Mouse (Mus musculus) intestine, embryonic 14.5 days (tissue): ENCODE measurements around the gene Siglecg. TPM values are rescaled to one million over a fixed set of nuclear protein-coding genes. Genes with fewer than 3 reads are reported as not detected.
A peak's percentile ranks its signal among the peaks of the same experiment; 100 is the strongest.

ENCODE experiments used
- ATAC-seq: fragments of 200-750 bp; cut with Nextera tagmentation; replicated peaks from 2 replicates; pipeline ENCODE4 v1.8.0; 2017; ENCODE audit warnings: low read depth, moderate number of reproducible peaks, moderate TSS enrichment, moderate library complexity; ENCODE audit not compliant: low FRiP score, low TSS enrichment
- DNase-seq: peaks from one replicate; pipeline ENCODE4 v3.0.0-alpha.2; 2018; ENCODE audit warnings: low spot score
- H3K27ac ChIP-seq: fragments of 300-500 bp; sonication (generic); 2 replicates; pipeline ENCODE4 v1.5.1; 2014; ENCODE audit warnings: low read depth, mild to moderate bottlenecking, control low read depth
- H3K27me3 ChIP-seq: fragments of 300-500 bp; sonication (generic); replicated peaks from 2 replicates; pipeline ENCODE4 v1.6.1; 2014; ENCODE audit warnings: low read length, control low read depth; ENCODE audit not compliant: control insufficient read depth, insufficient read depth
- H3K36me3 ChIP-seq: fragments of 300-500 bp; sonication (generic); 2 replicates; pipeline ENCODE4 v1.6.1; 2014; ENCODE audit warnings: low read length, control low read depth; ENCODE audit not compliant: control insufficient read depth, insufficient read depth
- H3K4me1 ChIP-seq: fragments of 300-500 bp; sonication (generic); replicated peaks from 2 replicates; pipeline ENCODE4 v1.6.1; 2014; ENCODE audit warnings: low read length, control low read depth, mixed read lengths; ENCODE audit not compliant: control insufficient read depth, insufficient read depth
- H3K4me2 ChIP-seq: fragments of 300-500 bp; sonication (generic); 2 replicates; pipeline ENCODE4 v1.6.1; 2014; ENCODE audit warnings: low read length
- H3K4me3 ChIP-seq: fragments of 300-500 bp; sonication (generic); 2 replicates; pipeline ENCODE4 v1.5.1; 2014; ENCODE audit warnings: low read depth, low read length, control low read depth, mixed read lengths
- H3K9ac ChIP-seq: fragments of 300-500 bp; sonication (generic); 2 replicates; pipeline ENCODE4 v1.6.1; 2014; ENCODE audit warnings: mild to moderate bottlenecking, low read length
- H3K9me3 ChIP-seq: fragments of 300-500 bp; sonication (generic); 2 replicates; pipeline ENCODE4 v1.6.1; 2016; ENCODE audit warnings: low read length, control low read depth; ENCODE audit not compliant: control insufficient read depth
- WGBS: fragments of 180-500 bp; shearing (Covaris S2); extraction: QIAGEN DNeasy Blood & Tissue Kit; methylation state at CpG from one replicate; pipeline ENCODE4 v1.1.7; 2014; 5-methylcytosine and 5-hydroxymethylcytosine counted together
- microRNA-seq: library from miRNA; unstranded; fragments of <30 nt; microRNA quantifications from one replicate; pipeline ENCODE4, GENCODE M21; 2016
- polyA plus RNA-seq: library from polyadenylated mRNA; unstranded; fragments of >200 nt; fragmentation: Nextera tagmentation; extraction: Ambion mirVana; gene quantifications from 2 replicates; pipeline ENCODE4 v1.2.1, GENCODE M21; 2014

The Siglecg gene
- polyA plus RNA-seq, 1 experiment from 2014 or later = 0.31 TPM

DNA sequence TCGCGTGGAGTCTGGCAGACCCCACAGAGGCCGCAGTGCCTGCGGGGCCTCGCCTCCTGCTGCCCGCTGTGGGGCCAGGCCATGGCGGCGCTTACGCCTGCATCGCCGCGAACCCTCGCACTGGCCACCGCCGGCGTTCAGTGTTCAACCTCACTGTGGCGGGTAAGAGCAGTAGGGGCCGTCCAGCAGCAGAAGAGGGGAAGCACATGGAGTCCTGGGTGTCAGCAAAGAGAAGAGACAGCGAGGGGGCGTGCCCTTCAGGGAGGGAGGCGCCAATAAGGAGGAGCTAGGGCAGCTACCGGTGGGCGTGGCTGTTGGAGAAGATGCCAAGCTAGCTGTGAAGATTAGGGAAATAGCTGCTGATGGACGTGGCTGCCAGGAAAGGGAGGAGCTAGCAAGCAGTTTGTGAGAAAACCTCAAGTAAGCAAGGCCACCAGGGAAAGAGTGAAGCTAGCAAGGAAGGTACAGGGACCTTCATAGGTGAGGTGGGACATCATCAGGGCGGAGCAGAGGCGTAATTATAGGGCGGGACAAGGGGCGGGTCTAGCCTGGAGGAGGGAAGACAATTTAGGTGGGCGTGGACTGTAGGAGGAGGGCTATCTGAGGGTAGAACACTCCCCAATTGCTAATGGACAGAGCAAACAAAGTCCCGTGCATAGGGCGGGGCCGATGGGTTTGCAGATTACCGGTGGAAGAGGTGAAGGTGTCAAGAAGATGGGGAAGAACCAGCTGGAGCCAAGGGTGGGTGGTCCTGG is 57.5 kb downstream of the Siglecg start:
- H3K9me3 ChIP-seq = no peaks in the 10 kb centered on the region
- H3K9ac ChIP-seq = peak overlapping the region; percentile 42
- H3K27me3 ChIP-seq = no peaks in the 10 kb centered on the region
- H3K36me3 ChIP-seq = no peaks in the 10 kb centered on the region
- peaks cover 4% of the 10 kb centered on the region; the same call in 1 of the 2 replicates for H3K4me1 ChIP-seq
- under 1% methylated on average over 33 of the region's 33 CpGs for whole genome bisulfite sequencing
- peak overlapping the region; percentile 39 for H3K4me3 ChIP-seq
- DNase-seq (peak; percentile 93), ATAC-seq (peak; percentile 86)
- peak overlapping the region; percentile 11; the same call in 1 of the 2 replicates for H3K27ac ChIP-seq
- H3K4me2 ChIP-seq = peak overlapping the region; percentile 91

GRCm38 (mm10) chr7:43466099-43466694 is 58.2 kb downstream of the Siglecg start:
- H3K36me3 ChIP-seq = no peaks in the 10 kb centered on the region
- H3K4me2 ChIP-seq = peak overlapping the region; percentile 91
- peaks cover 4% of the 10 kb centered on the region; the same call in 1 of the 2 replicates for H3K4me1 ChIP-seq
- peak overlapping the region; percentile 39 for H3K4me3 ChIP-seq
- H3K9ac ChIP-seq = peak overlapping the region; percentile 37
- no peaks in the 10 kb centered on the region for H3K9me3 ChIP-seq
- ATAC-seq (peak; percentile 64), DNase-seq (peak; percentile 89)
- H3K27me3 ChIP-seq = no peaks in the 10 kb centered on the region
- peak overlapping the region; percentile 11; the same call in 1 of the 2 replicates for H3K27ac ChIP-seq
- 1% methylated on average over 32 of the region's 33 CpGs for WGBS

Small RNA genes lying within 50 kb of the gene (microRNA-seq; reads per million reads assigned to microRNA genes)
- 1.1 reads per million, percentile 9 among the genes with 10 or more reads in this experiment for gene Mir7051

Other genes starting within 250 kb of the Siglecg start
- gene Zfp715, start 94.9 kb upstream of the Siglecg start, polyA plus RNA-seq = 14.1 and 14.9 TPM in 2 replicates
- 0.30 and 0.66 TPM in 2 replicates for gene Siglecf, start 56.9 kb upstream of the Siglecg start, polyA plus RNA-seq
- 0.22 and 0.60 TPM in 2 replicates for gene Lim2, start 19.5 kb downstream of the Siglecg start, polyA plus RNA-seq
- 2.8 and 3.4 TPM in 2 replicates for gene Nkg7, start 28.9 kb downstream of the Siglecg start, polyA plus RNA-seq
- not detected in 2 replicates for gene Cldnd2, start 32.6 kb downstream of the Siglecg start, polyA plus RNA-seq
- 347 and 370 TPM in 2 replicates for gene Etfb, start 35.9 kb downstream of the Siglecg start, polyA plus RNA-seq
- gene Gm45233, start 35.9 kb downstream of the Siglecg start, polyA plus RNA-seq = 0.39 TPM in 1 of 2 replicates, not detected in the other
- gene Vsig10l, start 54.9 kb downstream of the Siglecg start, polyA plus RNA-seq = 4.2 and 5.6 TPM in 2 replicates
- 0.67 and 0.72 TPM in 2 replicates for gene Iglon5, start 81.9 kb downstream of the Siglecg start, polyA plus RNA-seq
- not detected in 2 replicates for gene 4931406B18Rik, start 97.7 kb downstream of the Siglecg start, polyA plus RNA-seq
- 1.7 and 2.0 TPM in 2 replicates for gene Cd33, start 136.2 kb downstream of the Siglecg start, polyA plus RNA-seq
- gene Zfp658, start 154.1 kb downstream of the Siglecg start, polyA plus RNA-seq = 3.4 and 3.8 TPM in 2 replicates
- gene Zfp719, start 171.4 kb downstream of the Siglecg start, polyA plus RNA-seq = 12.4 TPM in 2 replicates
- gene Zfp819, start 199.0 kb downstream of the Siglecg start, polyA plus RNA-seq = not detected in 2 replicates
- 2.3 and 3.5 TPM in 2 replicates for gene Ceacam18, start 226.5 kb downstream of the Siglecg start, polyA plus RNA-seq